Comparison of ENCODE assay signal across 7 mouse cellular contexts in the genomic region with DNA sequence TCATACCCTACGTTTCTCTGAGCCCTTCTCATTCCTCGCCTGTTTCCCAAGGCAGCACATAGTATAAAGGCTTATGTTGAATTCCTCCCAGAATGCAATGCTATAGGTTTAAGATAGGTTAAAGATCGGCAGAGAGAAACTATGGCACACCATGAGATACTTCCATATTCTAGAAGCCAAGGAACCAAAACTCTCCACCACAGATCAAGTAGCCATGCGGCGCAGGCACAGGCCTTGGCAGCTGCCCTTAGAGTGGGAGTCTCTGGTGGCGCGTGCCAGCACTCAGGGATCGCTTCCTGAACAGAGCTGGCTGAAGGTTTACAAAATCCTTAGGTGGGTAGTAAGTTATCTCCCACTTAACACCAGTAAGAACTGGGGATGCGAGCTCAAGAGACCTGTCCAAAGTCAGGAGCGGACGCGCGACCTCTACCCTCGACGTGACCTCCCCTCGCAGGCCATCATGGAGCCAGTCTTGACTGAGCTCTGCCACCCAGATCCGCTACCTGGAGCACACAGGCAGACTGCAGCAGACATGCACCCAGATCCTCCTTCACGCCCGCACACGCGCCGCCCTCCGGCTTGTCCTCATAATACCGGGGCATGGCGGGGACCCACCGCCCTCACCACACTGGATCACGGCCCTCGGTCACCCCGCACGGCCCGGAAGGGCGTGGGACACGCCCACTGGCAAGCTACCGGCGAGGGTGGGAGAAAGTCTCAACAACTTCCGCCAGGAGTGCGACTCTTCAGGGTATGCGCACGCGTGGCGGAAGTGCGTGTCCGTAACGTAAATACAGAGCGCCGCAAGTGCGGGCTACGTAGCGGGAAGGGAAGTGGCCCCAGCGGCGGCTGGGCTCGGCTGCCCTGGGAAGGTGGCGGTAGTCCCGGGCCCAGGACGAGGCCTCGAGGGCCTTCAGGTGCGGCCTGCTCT. TPM values are rescaled to one million over a fixed set of nuclear protein-coding genes. Genes with fewer than 3 reads are reported as not detected.
A peak's percentile ranks its signal among the peaks of the same experiment; 100 is the strongest.
DNase-seq lines count a peak whose midpoint lies in the region; ATAC-seq lines count a peak whose summit lies in the region.

A gene (minus strand): TSS at position 738 of the 931 bp plus-strand sequence.
A gene (plus strand): TSS at position 774 of the 931 bp plus-strand sequence.

- 2% methylated on average over 57 of the region's 57 CpGs for WGBS in intestine, embryonic 15.5 days
- WGBS in midbrain, embryonic 10.5 days: 3% methylated on average over 57 of the region's 57 CpGs

- ATAC-seq in intestine, embryonic 15.5 days: peak; percentile 99

- peak within 1 kb of the TSS; percentile 95 for H3K9ac ChIP-seq in intestine, embryonic 15.5 days

- peak within 1 kb of the TSS; percentile 99 for H3K4me3 ChIP-seq in intestine, embryonic 15.5 days (replicated peaks)
- peak within 1 kb of the TSS; percentile 81 for H3K4me3 ChIP-seq in midbrain, embryonic 10.5 days

- H3K27me3 ChIP-seq in intestine, embryonic 15.5 days (replicated peaks): no peaks in the 10 kb centered on the region
- no peaks in the 10 kb centered on the region for H3K27me3 ChIP-seq in midbrain, embryonic 10.5 days (ENCODE audit: low read depth, poor library complexity, severe bottlenecking)

- peaks cover 12% of the 10 kb centered on the region for H3K4me1 ChIP-seq in intestine, embryonic 15.5 days (replicated peaks)
- peaks cover 27% of the 10 kb centered on the region for H3K4me1 ChIP-seq in midbrain, embryonic 10.5 days

- H3K36me3 ChIP-seq in intestine, embryonic 15.5 days: peaks cover 20% of the 10 kb centered on the region
- peaks cover 60% of the 10 kb centered on the region for H3K36me3 ChIP-seq in midbrain, embryonic 10.5 days

- H3K9me3 ChIP-seq in intestine, embryonic 15.5 days: no peaks in the 10 kb centered on the region
- peaks cover under 1% of the 10 kb centered on the region; the same call in 1 of the 2 replicates for H3K9me3 ChIP-seq in midbrain, embryonic 10.5 days (replicated peaks)

- intact Hi-C loops in gastrocnemius, postnatal 36 days (cut with DNase I): loop anchor here (10.0 kb wide), 1 partner anchor 435 kb away; a partner anchor contains a TSS
- intact Hi-C loops in left cerebral cortex, postnatal 25 days (cut with DNase I): no loop called here

- H3K27ac ChIP-seq in intestine, embryonic 15.5 days: peak within 1 kb of the TSS; percentile 85
- peak within 1 kb of the TSS; percentile 89 for H3K27ac ChIP-seq in midbrain, embryonic 10.5 days (replicated peaks)

- peak within 1 kb of the TSS; percentile 85 for H3K4me2 ChIP-seq in intestine, embryonic 15.5 days (replicated peaks)

- DNase-seq in adrenal gland, adult 2 months: peak; percentile 97
- DNase-seq in embryo, embryonic 11.5 days (ENCODE audit: low read depth, low spot score): peak; percentile 89
- DNase-seq in gastrocnemius, postnatal 36 days: peak; percentile 92 to 93
- DNase-seq in left cerebral cortex, postnatal 25 days (ENCODE audit: low spot score in 2 of 2): peak; percentile 95 to 97
- peak; percentile 92 for DNase-seq in midbrain, embryonic 10.5 days (ENCODE audit: low spot score)
- peak; percentile 89 for DNase-seq in right cerebral cortex, postnatal 4 days

RNA-seq across cellular contexts. Expression of the first gene that starts in this region (rescaled TPM):
- total RNA-seq in adrenal gland, adult 2 months (2021): 100 to 1,000 TPM in 1 of 2 experiments, 10 to 100 TPM in 1; 100.0 to 113 TPM
- polyA plus RNA-seq in adrenal gland, adult 2 months (2012; rRNA removed): 43.3 and 46.8 TPM in 2 replicates
- 10 to 100 TPM; 92.0 to 95.3 TPM for total RNA-seq in gastrocnemius, postnatal 36 days (2021)
- 54.5 and 56.8 TPM in 2 replicates for polyA plus RNA-seq in intestine, embryonic 15.5 days (2015; fragmentation: Nextera tagmentation; extraction: Ambion mirVana)
- 10 to 100 TPM; 58.0 to 62.3 TPM for total RNA-seq in left cerebral cortex, postnatal 25 days (2021)
- 55.3 and 61.7 TPM in 2 replicates for polyA plus RNA-seq in midbrain, embryonic 10.5 days (2016; fragmentation: Nextera tagmentation; extraction: Ambion mirVana)

RNA-seq across cellular contexts. Expression of the second gene that starts in this region (rescaled TPM):
- 10 to 100 TPM; 51.4 to 70.3 TPM for total RNA-seq in adrenal gland, adult 2 months (2021)
- polyA plus RNA-seq in adrenal gland, adult 2 months (2012; rRNA removed): 77.0 and 88.5 TPM in 2 replicates
- total RNA-seq in gastrocnemius, postnatal 36 days (2021): 10 to 100 TPM; 12.1 to 12.5 TPM
- polyA plus RNA-seq in intestine, embryonic 15.5 days (2015; fragmentation: Nextera tagmentation; extraction: Ambion mirVana): 129 and 134 TPM in 2 replicates
- 10 to 100 TPM; 57.3 to 63.6 TPM for total RNA-seq in left cerebral cortex, postnatal 25 days (2021)
- polyA plus RNA-seq in midbrain, embryonic 10.5 days (2016; fragmentation: Nextera tagmentation; extraction: Ambion mirVana): 125 TPM in 2 replicates

Comparison
In these comparisons a context has a peak if more than half of its experiments do, and no peak if none do; other contexts are left out.
1. Peak in every context shown above with its lines: DNase-seq, ATAC-seq, H3K4me3 ChIP-seq and H3K27ac ChIP-seq.